ENCODE assay signal across 20 mouse cellular contexts in the genomic region with DNA sequence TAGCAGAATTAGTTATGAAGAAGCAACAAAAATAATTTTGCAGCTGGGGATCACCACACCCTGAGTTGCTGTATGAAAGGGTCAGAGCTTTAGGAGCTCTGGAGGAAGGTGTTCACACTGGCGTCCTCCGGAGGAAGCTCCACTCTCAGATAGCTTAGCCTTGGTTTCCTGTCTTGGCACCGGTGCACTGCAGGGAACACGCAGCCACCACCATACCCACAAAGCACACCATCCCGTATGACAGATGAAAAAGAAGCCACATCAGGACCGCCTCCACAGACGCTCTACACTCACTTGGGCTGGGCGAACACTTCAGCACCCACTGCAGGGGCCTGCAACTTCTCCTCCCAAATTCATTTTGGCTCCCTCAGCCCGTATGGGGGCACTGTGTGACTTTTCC. TPM values are rescaled to one million over a fixed set of nuclear protein-coding genes. Genes with fewer than 3 reads are reported as not detected.
DNase-seq lines count a peak whose midpoint lies in the region; ATAC-seq lines count a peak whose summit lies in the region.
"Had no signal": no experiment of that assay in that cellular context is flagged by ENCODE, and none has a peak within 500 bp of the region (broad histone marks: within the 10 kb centered on the region; RNA-seq: fewer than 3 reads in every experiment).

No protein-coding gene starts in this region.

- no peaks in the 10 kb centered on the region for H3K27me3 ChIP-seq in heart, embryonic 14.5 days (ENCODE audit: control insufficient read depth, insufficient read depth, low read length)
- no peaks in the 10 kb centered on the region for H3K27me3 ChIP-seq in hindbrain, embryonic 11.5 days (ENCODE audit: control insufficient read depth, insufficient read depth, low read length)
- H3K27me3 ChIP-seq: heart, embryonic 12.5 days; neural tube, embryonic 12.5 days had no signal

- no peak overlapping the region for H3K4me2 ChIP-seq in heart, embryonic 14.5 days (ENCODE audit: low read length)
- no peak overlapping the region for H3K4me2 ChIP-seq in hindbrain, embryonic 11.5 days (replicated peaks; ENCODE audit: low read depth, low read length)
- H3K4me2 ChIP-seq: heart, embryonic 12.5 days; limb, embryonic 15.5 days; neural tube, embryonic 12.5 days had no signal

- H3K36me3 ChIP-seq in heart, embryonic 14.5 days (ENCODE audit: control insufficient read depth, insufficient read depth, low read length): no peaks in the 10 kb centered on the region
- H3K36me3 ChIP-seq in hindbrain, embryonic 11.5 days (ENCODE audit: control insufficient read depth, insufficient read depth, low read length): no peaks in the 10 kb centered on the region
- H3K36me3 ChIP-seq: neural tube, embryonic 12.5 days had no signal

- WGBS in heart, embryonic 14.5 days: 52% methylated on average over 9 of the region's 9 CpGs
- WGBS in hindbrain, embryonic 11.5 days: 75% methylated on average over 9 of the region's 9 CpGs

- no peak for DNase-seq in heart, postnatal 14 days
- DNase-seq in naive thymus-derived CD4-positive, alpha-beta T cell, adult 2 months (ENCODE audit: low read depth): peak; percentile 63
- peak; percentile 66 to 74 for DNase-seq in thymus, postnatal 36 days
- DNase-seq in cerebellum, adult 11-12 months: no peak
- no peak for DNase-seq in layer of hippocampus, postnatal 10 days (ENCODE audit: low spot score in 2 of 2)
- no peak for DNase-seq in hindbrain, embryonic 11.5 days (ENCODE audit: low spot score)
- DNase-seq: adrenal gland, postnatal 10 days; cerebellum, adult 11 months; cerebellum, postnatal 25 days; gastrocnemius, adult 2 months; heart, postnatal 36 days; kidney, adult 18-20 months; lung, postnatal 10 days; right cerebral cortex, postnatal 14 days had no signal

- intact Hi-C loops in heart, postnatal 14 days (cut with DNase I): no loop called here

- no peak overlapping the region for H3K4me3 ChIP-seq in heart, embryonic 14.5 days (ENCODE audit: control insufficient read depth in 1 of 2, insufficient read depth in 1 of 2, low read depth in 1 of 2, low read length in 2 of 2)
- H3K4me3 ChIP-seq in hindbrain, embryonic 11.5 days (ENCODE audit: low read depth, low read length): no peak overlapping the region
- H3K4me3 ChIP-seq: gastrocnemius, adult 2 months; heart, embryonic 12.5 days; limb, embryonic 15.5 days; neural tube, embryonic 12.5 days had no signal

- peak; percentile 23; the same call in 1 of the 2 replicates for ATAC-seq in heart, embryonic 14.5 days (ENCODE audit: insufficient number of reproducible peaks, insufficient read depth, low FRiP score, low read depth)
- ATAC-seq in activated CD4-positive, CD25-positive, alpha-beta regulatory T cell, adult 4 months: peak; percentile 43
- no peak for ATAC-seq in hindbrain, embryonic 11.5 days (ENCODE audit: low FRiP score)

- H3K9ac ChIP-seq in heart, embryonic 14.5 days (ENCODE audit: low read length): no peak overlapping the region
- no peak overlapping the region for H3K9ac ChIP-seq in hindbrain, embryonic 11.5 days (ENCODE audit: low read depth, low read length)
- H3K9ac ChIP-seq: heart, embryonic 12.5 days; limb, embryonic 15.5 days; neural tube, embryonic 12.5 days had no signal

- H3K27ac ChIP-seq in heart, embryonic 14.5 days (replicated peaks in 1 of 2; ENCODE audit: control insufficient read depth in 1 of 2, insufficient read depth in 1 of 2, low read depth in 2 of 2, low read length in 2 of 2): no peak overlapping the region
- no peak overlapping the region for H3K27ac ChIP-seq in hindbrain, embryonic 11.5 days (ENCODE audit: low read depth, low read length)
- H3K27ac ChIP-seq: gastrocnemius, adult 2 months; kidney, postnatal 0 days; limb, embryonic 15.5 days; neural tube, embryonic 12.5 days had no signal

- peaks cover 7 to 9% of the 10 kb centered on the region in 2 experiments; a peak in 3 of 4 replicates for H3K4me1 ChIP-seq in heart, embryonic 14.5 days (ENCODE audit: control insufficient read depth in 2 of 2, insufficient read depth in 2 of 2, low read length in 2 of 2)
- H3K4me1 ChIP-seq in hindbrain, embryonic 11.5 days (replicated peaks; ENCODE audit: control insufficient read depth, insufficient read depth, low read length): no peaks in the 10 kb centered on the region

- no peaks in the 10 kb centered on the region for H3K9me3 ChIP-seq in heart, embryonic 14.5 days (ENCODE audit: control insufficient read depth, low read length)
- no peaks in the 10 kb centered on the region for H3K9me3 ChIP-seq in hindbrain, embryonic 11.5 days (ENCODE audit: control insufficient read depth, low read length)
- H3K9me3 ChIP-seq: limb, embryonic 15.5 days; neural tube, embryonic 12.5 days had no signal

RNA-seq across cellular contexts. Expression of a gene that starts 39.7 kb away (rescaled TPM):
- 3.9 and 4.4 TPM in 2 replicates for polyA plus RNA-seq in heart, embryonic 14.5 days (2014; fragmentation: Nextera tagmentation; extraction: Ambion mirVana)
- not detected for total RNA-seq in heart, postnatal 14 days (2021)
- not detected for polyA plus RNA-seq in activated CD4-positive, CD25-positive, alpha-beta regulatory T cell, adult 4 months (2017; shearing (Covaris generic))
- under 1 TPM; 0.80 to 0.87 TPM for total RNA-seq in layer of hippocampus, postnatal 10 days (2021)
- polyA plus RNA-seq in hindbrain, embryonic 11.5 days (2014; fragmentation: Nextera tagmentation; extraction: Ambion mirVana): 3.6 and 4.3 TPM in 2 replicates
- total RNA-seq: gastrocnemius, adult 2 months; heart, postnatal 36 days had no signal

RNA-seq across cellular contexts. Expression of a gene that starts 40.2 kb away (rescaled TPM):
- 138 and 140 TPM in 2 replicates for polyA plus RNA-seq in heart, embryonic 14.5 days (2014; fragmentation: Nextera tagmentation; extraction: Ambion mirVana)
- total RNA-seq in heart, postnatal 14 days (2021): 10 to 100 TPM; 59.9 to 63.4 TPM
- polyA plus RNA-seq in activated CD4-positive, CD25-positive, alpha-beta regulatory T cell, adult 4 months (2017; shearing (Covaris generic)): 10 to 100 TPM; 44.7 to 48.2 TPM
- 100 to 1,000 TPM; 104 to 106 TPM for total RNA-seq in layer of hippocampus, postnatal 10 days (2021)
- 147 and 160 TPM in 2 replicates for polyA plus RNA-seq in hindbrain, embryonic 11.5 days (2014; fragmentation: Nextera tagmentation; extraction: Ambion mirVana)

Comparison
In these comparisons a context has a peak if more than half of its experiments do, and no peak if none do; other contexts are left out.
1. DNase-seq: peak in naive thymus-derived CD4-positive, alpha-beta T cell, adult 2 months (single experiment) and thymus, postnatal 36 days (2 of 2); none in heart, postnatal 14 days (0 of 2), cerebellum, adult 11-12 months (single experiment), layer of hippocampus, postnatal 10 days (0 of 2) and hindbrain, embryonic 11.5 days (single experiment).